Mouse (Mus musculus): ENCODE data around the gene Rnf181. TPM values are rescaled to one million over a fixed set of nuclear protein-coding genes. Genes with fewer than 3 reads are reported as not detected.
A peak's percentile ranks its signal among the peaks of the same experiment; 100 is the strongest.

Rnf181 gene
- polyA plus RNA-seq, 1 experiment from 2014 or later = 149 TPM

DNA sequence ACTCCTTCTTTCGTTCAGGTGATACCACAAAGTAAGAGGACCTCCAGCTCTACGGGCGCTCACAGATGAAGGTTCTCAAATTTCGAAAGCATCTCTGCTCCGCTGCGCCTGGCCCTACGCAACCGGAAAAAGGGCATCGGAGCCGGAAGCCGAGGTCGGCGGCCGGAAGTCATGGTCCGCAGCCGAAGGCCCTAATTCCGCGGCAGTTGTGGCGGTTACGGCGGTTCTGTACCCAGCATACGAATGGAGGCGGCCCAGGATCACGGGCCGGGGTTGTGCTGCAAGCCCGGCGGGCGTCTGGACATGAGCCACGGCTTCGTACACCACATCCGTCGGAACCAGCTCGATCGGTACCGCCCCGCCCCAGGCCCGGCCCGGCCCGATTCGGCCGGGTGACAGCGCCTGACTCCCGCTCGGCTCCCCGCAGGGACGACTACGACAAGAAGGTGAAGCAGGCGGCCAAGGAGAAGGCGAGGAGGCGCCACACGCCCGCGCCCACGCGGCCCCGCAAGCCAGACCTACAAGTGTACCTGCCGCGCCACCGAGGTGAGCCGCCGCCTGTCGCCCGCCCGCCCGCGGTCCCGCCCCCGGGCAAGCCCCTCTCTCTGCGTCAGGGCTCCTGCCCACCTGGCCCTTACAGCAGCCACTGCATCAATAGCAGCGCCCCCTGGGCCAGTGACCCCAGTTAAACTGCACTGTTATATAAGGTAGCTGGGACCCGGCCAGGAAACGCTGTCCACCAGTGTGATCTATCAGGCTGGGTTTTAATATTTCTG, 19.4 kb downstream of the Rnf181 start, which contains the start of gene 0610030E20Rik:
0610030E20Rik (plus strand) TSS at position 152 of the 776 bp plus-strand sequence.
- Histone ChIP-seq H3K9ac (ENCODE audit: low read length) (peak within 1 kb of the TSS; percentile 93), H3K4me3 (ENCODE audit: low read length) (peak within 1 kb of the TSS; percentile 80), H3K9me3 (ENCODE audit: control insufficient read depth, low read length) (no peaks in the 10 kb centered on the region), H3K27ac (ENCODE audit: low read length) (peak within 1 kb of the TSS; percentile 96), H3K27me3 (ENCODE audit: control insufficient read depth, insufficient read depth, low read depth, low read length) (no peaks in the 10 kb centered on the region), H3K4me1 (replicated peaks; ENCODE audit: control insufficient read depth, insufficient read depth, low read length) (peaks cover 29% of the 10 kb centered on the region), H3K4me2 (ENCODE audit: low read depth, low read length) (peak within 1 kb of the TSS; percentile 79), H3K36me3 (ENCODE audit: control insufficient read depth, insufficient read depth, low read length) (peaks cover 6% of the 10 kb centered on the region; the same call in 1 of the 2 replicates)
- ATAC-seq (ENCODE audit: low read depth) = peak; percentile 74
- under 1% methylated on average over 68 of the region's 72 CpGs for WGBS

DNA sequence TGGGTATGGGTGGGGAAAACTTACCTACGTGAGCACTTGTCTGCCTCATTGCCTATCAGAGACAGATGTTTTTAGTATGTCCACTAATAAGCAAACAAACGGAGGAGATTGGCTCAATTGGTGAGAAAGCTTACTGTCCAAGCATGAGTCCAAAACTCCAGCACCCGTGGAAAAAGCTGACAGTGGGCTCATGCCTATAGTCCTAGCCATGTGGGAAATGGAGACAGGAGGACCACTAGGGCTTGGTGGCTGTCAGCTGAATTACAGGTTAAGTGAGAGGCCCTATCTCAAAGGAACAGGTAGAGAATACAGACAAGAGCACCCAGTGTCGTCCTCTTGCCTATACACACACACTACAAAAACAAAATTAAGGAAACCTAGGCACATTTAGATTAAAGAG, 20.5 kb downstream of the Rnf181 start:
- no peak overlapping the region for H3K9ac ChIP-seq (ENCODE audit: low read length)
- H3K27me3 ChIP-seq (ENCODE audit: control insufficient read depth, insufficient read depth, low read depth, low read length) = no peaks in the 10 kb centered on the region
- H3K4me2 ChIP-seq (ENCODE audit: low read depth, low read length) = no peak overlapping the region
- ATAC-seq (ENCODE audit: low read depth) = no peak
- H3K4me1 ChIP-seq (replicated peaks; ENCODE audit: control insufficient read depth, insufficient read depth, low read length) = peaks cover 26% of the 10 kb centered on the region
- WGBS = 79% methylated on average over 4 of the region's 4 CpGs
- no peaks in the 10 kb centered on the region for H3K9me3 ChIP-seq (ENCODE audit: control insufficient read depth, low read length)
- H3K36me3 ChIP-seq (ENCODE audit: control insufficient read depth, insufficient read depth, low read length) = peaks cover 6% of the 10 kb centered on the region; the same call in 1 of the 2 replicates
- H3K4me3 ChIP-seq (ENCODE audit: low read length) = no peak overlapping the region
- H3K27ac ChIP-seq (ENCODE audit: low read length) = no peak overlapping the region

DNA sequence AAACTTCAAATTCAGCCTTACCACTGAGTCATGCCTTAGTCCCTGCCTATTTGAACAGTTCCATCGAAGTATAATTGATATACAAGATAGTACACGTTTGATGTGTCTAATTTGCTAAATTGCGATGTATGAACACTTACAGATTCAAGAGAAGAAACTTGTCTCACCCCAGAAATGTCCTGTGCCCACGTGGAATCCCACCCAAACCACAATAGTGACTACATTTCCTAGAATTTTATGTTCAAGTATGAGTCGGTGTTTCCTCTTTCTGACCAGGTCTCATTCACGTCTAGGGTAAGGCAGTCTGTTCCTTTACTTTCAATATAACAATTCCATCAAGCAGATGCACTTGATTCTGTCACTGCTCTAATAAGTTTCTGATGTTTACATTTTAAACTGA, 21.1 kb downstream of the Rnf181 start:
- Histone ChIP-seq H3K36me3 (ENCODE audit: control insufficient read depth, insufficient read depth, low read length) (peaks cover 6% of the 10 kb centered on the region; the same call in 1 of the 2 replicates), H3K9me3 (ENCODE audit: control insufficient read depth, low read length) (no peaks in the 10 kb centered on the region), H3K27ac (ENCODE audit: low read length) (no peak overlapping the region), H3K4me2 (ENCODE audit: low read depth, low read length) (peak overlapping the region; percentile 86), H3K9ac (ENCODE audit: low read length) (peak overlapping the region; percentile 67), H3K27me3 (ENCODE audit: control insufficient read depth, insufficient read depth, low read depth, low read length) (no peaks in the 10 kb centered on the region), H3K4me1 (replicated peaks; ENCODE audit: control insufficient read depth, insufficient read depth, low read length) (peaks cover 26% of the 10 kb centered on the region), H3K4me3 (ENCODE audit: low read length) (peak overlapping the region; percentile 59)
- 45% methylated on average over 6 of the region's 6 CpGs for WGBS
- ATAC-seq (ENCODE audit: low read depth) = no peak

DNA sequence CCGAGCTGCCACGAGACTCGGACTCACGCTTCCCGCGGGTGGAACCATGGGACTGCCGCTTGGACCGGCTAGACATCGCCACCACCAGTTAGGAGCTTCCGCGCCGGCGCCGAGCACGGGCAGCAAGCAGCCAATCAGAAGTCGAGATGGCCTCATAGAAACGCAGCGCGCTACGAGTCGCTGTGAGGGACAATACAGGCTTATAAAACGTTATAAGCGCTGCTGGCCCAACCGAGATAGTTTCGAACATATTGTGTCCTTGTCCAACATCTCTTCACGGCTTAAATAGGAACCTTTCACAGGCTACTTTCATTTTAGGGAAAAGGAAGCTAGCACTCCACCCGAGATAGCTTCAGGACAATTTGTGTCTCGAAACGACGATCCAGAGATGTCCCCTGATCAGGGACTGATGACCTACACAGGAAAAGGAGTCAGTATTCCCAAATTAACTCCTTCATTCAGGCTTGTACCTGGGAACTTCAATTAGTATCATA, 21.6 kb downstream of the Rnf181 start, which contains the start of gene Usp39:
Usp39 (minus strand) TSS at position 111 of the 494 bp plus-strand sequence.
- peak; percentile 80 for ATAC-seq (ENCODE audit: low read depth)
- H3K4me3 ChIP-seq (ENCODE audit: low read length) = peak within 1 kb of the TSS; percentile 59
- peaks cover 26% of the 10 kb centered on the region for H3K4me1 ChIP-seq (replicated peaks; ENCODE audit: control insufficient read depth, insufficient read depth, low read length)
- peak within 1 kb of the TSS; percentile 86 for H3K4me2 ChIP-seq (ENCODE audit: low read depth, low read length)
- no peaks in the 10 kb centered on the region for H3K27me3 ChIP-seq (ENCODE audit: control insufficient read depth, insufficient read depth, low read depth, low read length)
- peaks cover 6% of the 10 kb centered on the region; the same call in 1 of the 2 replicates for H3K36me3 ChIP-seq (ENCODE audit: control insufficient read depth, insufficient read depth, low read length)
- no peaks in the 10 kb centered on the region for H3K9me3 ChIP-seq (ENCODE audit: control insufficient read depth, low read length)
- WGBS = under 1% methylated on average over 30 of the region's 30 CpGs
- H3K9ac ChIP-seq (ENCODE audit: low read length) = peak within 1 kb of the TSS; percentile 67
- peak within 1 kb of the TSS; percentile 1; the same call in 1 of the 2 replicates for H3K27ac ChIP-seq (ENCODE audit: low read length)

DNA sequence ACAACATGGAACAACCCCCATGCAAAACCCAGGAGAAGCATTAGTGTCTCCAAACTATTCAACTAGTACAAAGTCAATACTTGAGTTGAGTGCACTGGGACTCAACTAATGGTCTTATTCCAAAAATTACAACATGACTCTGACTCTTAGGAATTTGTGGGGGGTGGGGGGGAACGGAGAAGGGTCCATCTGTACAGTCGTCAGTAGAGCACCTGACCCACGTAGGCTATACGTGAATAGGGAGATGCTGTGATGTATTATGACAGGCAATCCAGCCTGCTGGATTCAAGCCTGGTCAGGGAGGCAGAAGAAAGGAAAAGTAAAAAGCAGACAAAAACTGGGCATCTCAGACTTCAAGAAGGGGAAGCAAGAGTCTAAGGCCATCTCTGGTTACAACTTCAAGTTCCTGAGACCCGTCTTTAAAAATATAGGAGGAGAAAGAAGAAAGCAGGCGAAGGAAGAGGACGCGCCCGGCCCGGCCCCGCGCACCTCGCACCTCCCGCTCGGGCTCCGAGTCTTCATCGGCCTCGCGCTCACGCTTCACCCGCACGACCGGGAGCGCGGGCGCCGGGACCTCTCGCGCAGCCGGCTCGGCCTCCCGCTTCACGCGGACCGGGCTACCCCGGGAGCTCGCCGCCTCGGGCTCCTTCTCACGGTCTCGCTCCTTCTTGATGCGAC, 22.2 kb downstream of the Rnf181 start:
- Histone ChIP-seq H3K4me3 (ENCODE audit: low read length) (peak overlapping the region; percentile 59), H3K9ac (ENCODE audit: low read length) (peak overlapping the region; percentile 67), H3K27ac (ENCODE audit: low read length) (peak overlapping the region; percentile 1; the same call in 1 of the 2 replicates), H3K4me2 (ENCODE audit: low read depth, low read length) (peak overlapping the region; percentile 86), H3K27me3 (ENCODE audit: control insufficient read depth, insufficient read depth, low read depth, low read length) (no peaks in the 10 kb centered on the region), H3K4me1 (replicated peaks; ENCODE audit: control insufficient read depth, insufficient read depth, low read length) (peaks cover 26% of the 10 kb centered on the region), H3K9me3 (ENCODE audit: control insufficient read depth, low read length) (no peaks in the 10 kb centered on the region), H3K36me3 (ENCODE audit: control insufficient read depth, insufficient read depth, low read length) (peaks cover 2% of the 10 kb centered on the region; the same call in 1 of the 2 replicates)
- ATAC-seq (ENCODE audit: low read depth) = peak; percentile 30
- under 1% methylated on average over 40 of the region's 42 CpGs for WGBS

DNA sequence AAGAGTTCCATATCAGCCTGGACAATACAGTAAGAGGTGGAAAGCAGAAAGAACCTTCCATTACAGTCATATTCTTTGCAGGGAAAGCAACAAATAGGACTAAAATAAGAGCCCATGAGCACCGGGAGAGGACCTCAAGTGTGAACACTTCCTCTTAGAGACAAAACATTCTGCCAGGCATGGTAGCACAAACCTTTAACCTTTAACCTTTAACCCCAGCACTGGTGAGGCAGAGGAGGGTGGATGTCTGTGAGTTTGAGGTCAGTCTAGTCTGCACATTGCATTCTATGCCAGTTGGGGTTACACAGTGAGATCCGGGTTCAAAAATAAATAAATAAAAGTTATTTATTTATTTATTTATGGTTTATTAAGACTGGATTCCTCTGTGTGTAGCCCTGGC, 26.3 kb downstream of the Rnf181 start:
- H3K9ac ChIP-seq (ENCODE audit: low read length) = no peak overlapping the region
- no peak overlapping the region for H3K27ac ChIP-seq (ENCODE audit: low read length)
- whole genome bisulfite sequencing = 49% methylated on average over 2 of the region's 2 CpGs
- no peak for ATAC-seq (ENCODE audit: low read depth)
- peaks cover 9% of the 10 kb centered on the region for H3K4me1 ChIP-seq (replicated peaks; ENCODE audit: control insufficient read depth, insufficient read depth, low read length)
- H3K36me3 ChIP-seq (ENCODE audit: control insufficient read depth, insufficient read depth, low read length) = peaks cover 21% of the 10 kb centered on the region
- no peaks in the 10 kb centered on the region for H3K9me3 ChIP-seq (ENCODE audit: control insufficient read depth, low read length)
- no peak overlapping the region for H3K4me3 ChIP-seq (ENCODE audit: low read length)
- no peaks in the 10 kb centered on the region for H3K27me3 ChIP-seq (ENCODE audit: control insufficient read depth, insufficient read depth, low read depth, low read length)
- no peak overlapping the region for H3K4me2 ChIP-seq (ENCODE audit: low read depth, low read length)

DNA sequence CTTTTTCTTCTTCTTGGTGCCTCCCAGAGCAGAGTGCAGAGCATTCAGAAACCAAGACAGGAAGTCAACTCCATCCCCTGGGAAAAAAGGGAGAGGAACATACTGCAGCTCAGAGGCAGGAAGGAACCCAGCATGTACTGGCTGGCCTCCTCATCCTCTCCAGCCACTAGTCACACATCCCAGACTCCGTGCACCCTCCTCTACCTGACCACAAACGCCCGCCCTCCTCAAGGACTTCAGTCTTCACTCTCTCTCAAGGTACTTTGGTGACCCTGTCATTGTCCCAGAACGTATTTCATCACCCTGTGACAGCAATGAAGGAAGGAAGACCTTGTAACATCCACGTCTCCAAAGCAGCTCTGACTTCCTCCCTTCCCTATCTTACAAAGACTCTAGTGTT, 33.6 kb downstream of the Rnf181 start:
- Histone ChIP-seq H3K27ac (ENCODE audit: low read length) (no peak overlapping the region), H3K4me2 (ENCODE audit: low read depth, low read length) (no peak overlapping the region), H3K4me1 (replicated peaks; ENCODE audit: control insufficient read depth, insufficient read depth, low read length) (no peaks in the 10 kb centered on the region), H3K9me3 (ENCODE audit: control insufficient read depth, low read length) (no peaks in the 10 kb centered on the region), H3K27me3 (ENCODE audit: control insufficient read depth, insufficient read depth, low read depth, low read length) (no peaks in the 10 kb centered on the region), H3K9ac (ENCODE audit: low read length) (no peak overlapping the region), H3K36me3 (ENCODE audit: control insufficient read depth, insufficient read depth, low read length) (peaks cover 35% of the 10 kb centered on the region), H3K4me3 (ENCODE audit: low read length) (no peak overlapping the region)
- WGBS = 69% methylated on average over 5 of the region's 5 CpGs
- ATAC-seq (ENCODE audit: low read depth) = no peak

DNA sequence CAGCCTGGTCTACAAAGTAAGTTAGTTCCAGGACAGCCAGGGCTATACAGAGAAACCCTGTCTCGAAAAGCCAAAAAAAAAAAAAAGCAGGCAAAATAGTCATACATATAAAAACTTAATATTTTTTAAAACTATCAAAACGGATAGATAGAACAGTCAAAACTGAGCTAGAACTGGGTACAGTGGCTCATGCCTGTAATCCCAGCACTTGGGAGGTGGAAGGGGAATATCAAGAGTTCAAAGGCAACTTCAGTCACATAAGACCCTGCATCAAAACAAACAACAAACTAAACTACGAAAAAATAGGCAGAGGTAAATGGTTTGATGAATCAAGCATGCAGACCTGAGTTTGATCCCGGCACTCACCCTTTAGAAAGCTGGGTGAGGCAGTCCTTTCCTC, 36.6 kb downstream of the Rnf181 start:
- 88% methylated on average over 4 of the region's 4 CpGs for WGBS
- H3K27me3 ChIP-seq (ENCODE audit: control insufficient read depth, insufficient read depth, low read depth, low read length) = no peaks in the 10 kb centered on the region
- H3K9ac ChIP-seq (ENCODE audit: low read length) = no peak overlapping the region
- H3K27ac ChIP-seq (ENCODE audit: low read length) = no peak overlapping the region
- no peaks in the 10 kb centered on the region for H3K4me1 ChIP-seq (replicated peaks; ENCODE audit: control insufficient read depth, insufficient read depth, low read length)
- ATAC-seq (ENCODE audit: low read depth) = no peak
- H3K36me3 ChIP-seq (ENCODE audit: control insufficient read depth, insufficient read depth, low read length) = peaks cover 29% of the 10 kb centered on the region
- H3K4me2 ChIP-seq (ENCODE audit: low read depth, low read length) = no peak overlapping the region
- no peaks in the 10 kb centered on the region for H3K9me3 ChIP-seq (ENCODE audit: control insufficient read depth, low read length)
- no peak overlapping the region for H3K4me3 ChIP-seq (ENCODE audit: low read length)

DNA sequence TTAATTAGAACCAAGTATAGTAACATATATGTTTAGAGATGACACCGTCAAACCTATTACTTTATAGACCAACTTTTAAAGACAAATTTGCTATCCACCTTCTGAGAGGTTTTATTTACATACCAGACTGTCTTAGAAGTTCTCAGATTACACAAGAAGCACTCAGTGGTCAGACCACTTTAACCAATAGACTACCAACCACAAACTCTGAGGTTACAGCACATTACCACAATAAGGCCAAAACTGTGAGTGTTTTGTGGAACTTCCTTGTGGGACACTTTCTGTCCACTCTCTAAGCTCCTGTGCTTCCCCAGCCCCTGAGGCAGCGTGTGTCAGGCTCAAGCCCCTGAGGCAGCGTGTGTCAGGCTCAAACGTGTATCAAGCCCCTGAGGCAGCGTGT, 37.7 kb downstream of the Rnf181 start:
- Histone ChIP-seq H3K4me1 (replicated peaks; ENCODE audit: control insufficient read depth, insufficient read depth, low read length) (no peaks in the 10 kb centered on the region), H3K4me3 (ENCODE audit: low read length) (no peak overlapping the region), H3K4me2 (ENCODE audit: low read depth, low read length) (no peak overlapping the region), H3K27me3 (ENCODE audit: control insufficient read depth, insufficient read depth, low read depth, low read length) (no peaks in the 10 kb centered on the region), H3K27ac (ENCODE audit: low read length) (no peak overlapping the region), H3K9ac (ENCODE audit: low read length) (no peak overlapping the region), H3K9me3 (ENCODE audit: control insufficient read depth, low read length) (no peaks in the 10 kb centered on the region), H3K36me3 (ENCODE audit: control insufficient read depth, insufficient read depth, low read length) (peaks cover 34% of the 10 kb centered on the region)
- WGBS = 88% methylated on average over 5 of the region's 5 CpGs
- no peak for ATAC-seq (ENCODE audit: low read depth)
